Mouse (Mus musculus) thymus, postnatal 4 days (tissue): ENCODE measurements around the gene Ube2j2.

Experiments used
- DNase-seq: peaks from one replicate; pipeline ENCODE4 v3.0.0; 2021

The Ube2j2 gene

DNA sequence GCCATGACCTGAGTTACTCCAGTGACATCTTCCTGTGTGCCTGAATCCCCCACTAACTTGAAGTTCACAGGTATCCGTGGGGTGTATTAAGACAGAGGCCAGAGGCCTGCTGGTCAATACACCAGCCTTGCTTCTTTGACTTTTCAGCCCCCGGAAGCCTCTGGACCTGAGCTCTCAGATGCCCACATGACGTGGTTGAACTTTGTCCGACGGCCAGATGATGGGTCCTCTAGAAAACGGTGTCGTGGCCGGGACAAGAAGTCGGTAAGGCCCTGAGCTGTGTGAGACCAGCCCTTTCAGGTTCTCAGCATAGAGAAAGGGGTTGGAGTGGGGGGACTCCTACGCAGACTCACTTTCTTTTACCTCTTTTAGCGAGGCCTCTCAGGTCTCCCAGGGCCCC lies 20.8 kb downstream of the Ube2j2 start:
- no peak for DNase-seq

- DNase-seq: no peak
These were observed 25.5 kb downstream of the Ube2j2 start for GRCm38 (mm10) chr4:155969043-155969653.

- no peak for DNase-seq
These were observed 26.7 kb downstream of the Ube2j2 start for GRCm38 (mm10) chr4:155970286-155970685.

- no peak for DNase-seq
These were observed 29.0 kb downstream of the Ube2j2 start for GRCm38 (mm10) chr4:155972651-155973050.

DNA sequence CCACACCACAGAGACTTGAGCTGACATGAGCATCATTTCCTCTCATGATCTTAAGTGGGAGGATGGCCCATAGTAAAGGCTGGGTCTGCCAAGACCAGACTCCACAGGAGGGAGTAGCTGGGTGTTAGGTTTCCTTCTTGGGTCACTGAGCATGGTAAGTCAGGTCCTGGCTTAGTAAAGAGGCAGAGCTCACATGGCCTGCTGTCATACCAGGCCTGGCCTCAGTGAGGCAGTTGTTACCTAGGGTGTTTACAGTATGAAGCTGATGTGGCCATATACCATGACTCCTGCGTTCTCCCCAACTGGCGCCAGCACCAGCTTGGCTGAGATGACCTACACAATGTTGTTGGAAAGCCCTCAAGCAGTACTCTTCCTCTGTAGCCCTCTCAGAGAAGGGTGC lies 29.6 kb downstream of the Ube2j2 start:
- DNase-seq: no peak

GRCm38 (mm10) chr4:155981436-155982082 lies 37.9 kb downstream of the Ube2j2 start:
- no peak for DNase-seq

DNA sequence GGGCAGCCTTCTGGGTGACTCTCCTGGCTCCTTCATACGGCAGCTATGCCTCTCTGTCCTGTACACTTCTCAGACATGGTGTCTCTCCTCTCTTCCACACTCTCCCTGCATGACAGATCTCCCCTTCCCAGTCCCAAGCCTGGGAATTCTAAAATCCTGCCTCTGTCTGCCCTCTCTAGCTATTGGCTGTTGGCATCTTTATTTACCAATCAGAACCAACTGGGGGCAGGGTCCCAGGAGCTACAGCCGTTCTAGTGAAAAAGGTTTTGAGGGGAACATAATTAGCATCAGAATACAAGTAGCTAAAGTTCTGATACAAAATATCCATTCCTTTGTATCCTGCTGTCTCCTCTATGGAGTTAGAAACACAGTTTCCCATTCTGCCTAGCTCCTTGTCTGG lies 40.2 kb downstream of the Ube2j2 start:
- DNase-seq: no peak

DNA sequence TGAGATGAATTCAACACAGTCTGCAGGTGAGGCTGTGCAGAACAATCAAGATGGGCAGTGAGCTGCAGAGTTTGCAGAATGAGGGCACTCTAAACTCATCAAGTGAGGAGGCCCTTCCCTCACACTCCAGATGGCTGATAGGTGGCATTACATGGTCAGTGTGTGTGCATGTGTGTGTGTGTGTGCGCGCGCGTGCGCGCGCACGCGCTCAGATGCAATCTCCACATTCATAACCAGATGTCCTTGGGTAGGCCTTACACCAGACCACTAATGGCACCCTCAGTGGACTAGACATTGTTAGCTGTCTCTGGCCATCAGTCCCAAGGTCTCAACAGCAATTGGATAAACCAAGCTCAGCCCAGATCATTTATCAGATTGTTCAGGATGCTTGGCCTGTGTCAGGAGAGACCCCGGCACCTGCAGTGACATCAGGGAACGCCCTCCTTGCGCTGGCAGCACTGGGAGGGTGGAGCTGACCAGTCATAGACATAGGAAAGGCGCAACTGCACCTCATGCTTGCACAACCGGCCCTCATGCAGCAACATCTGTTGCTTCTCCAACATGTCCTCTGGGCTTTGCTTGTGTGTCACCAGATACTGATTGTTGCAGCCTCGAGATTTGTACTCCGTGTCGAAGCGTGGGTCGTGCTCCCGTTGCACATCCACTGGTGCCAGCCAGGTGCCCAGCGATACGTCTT lies 47.7 kb downstream of the Ube2j2 start:
- DNase-seq: no peak

- peak; percentile 69 for DNase-seq
These were observed 48.2 kb downstream of the Ube2j2 start for GRCm38 (mm10) chr4:155991908-155992230.

GRCm38 (mm10) chr4:155992241-155992905 lies 48.7 kb downstream of the Ube2j2 start, which contains the start of the genes B3galt6 and Sdf4:
Gene B3galt6, minus strand, starts transcription at chr4:155992649.
Gene Sdf4, plus strand, starts transcription at chr4:155992872.
- peak; percentile 90 for DNase-seq

DNA sequence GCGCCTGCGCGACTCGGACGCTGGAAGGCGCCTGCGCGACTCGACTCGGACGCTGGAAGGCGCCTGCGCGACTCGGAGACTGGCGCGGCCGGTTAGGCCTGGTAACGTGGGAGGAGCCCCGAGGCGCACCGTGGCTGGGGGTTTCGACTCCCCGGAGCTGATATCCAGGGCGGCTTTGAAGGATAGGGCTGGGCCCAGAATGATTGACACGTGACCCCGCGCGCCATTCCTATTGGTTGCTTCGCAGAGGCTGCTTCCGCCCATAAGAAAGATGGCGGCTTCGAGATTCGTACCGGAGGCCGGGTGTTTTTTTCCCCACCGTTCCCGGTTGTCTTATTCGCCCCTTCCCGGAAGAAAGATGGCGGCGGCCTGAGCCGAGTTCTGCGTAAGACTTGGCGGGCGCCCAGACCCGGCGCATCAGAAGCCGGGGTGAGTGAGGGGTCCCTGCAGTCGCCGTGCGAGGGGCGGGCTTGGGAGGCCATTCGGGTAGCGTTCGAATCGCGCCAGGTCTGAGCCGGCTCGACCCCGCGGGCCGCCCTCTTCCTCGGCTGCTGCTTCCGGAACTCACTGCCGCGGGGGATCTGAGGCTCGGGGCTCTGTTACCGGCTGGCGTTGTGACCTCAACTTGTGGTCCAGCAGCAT lies 49.4 kb downstream of the Ube2j2 start:
- peak; percentile 98 for DNase-seq

- no peak for DNase-seq
These were observed 50.0 kb downstream of the Ube2j2 start for GRCm38 (mm10) chr4:155993606-155994005.

DNA sequence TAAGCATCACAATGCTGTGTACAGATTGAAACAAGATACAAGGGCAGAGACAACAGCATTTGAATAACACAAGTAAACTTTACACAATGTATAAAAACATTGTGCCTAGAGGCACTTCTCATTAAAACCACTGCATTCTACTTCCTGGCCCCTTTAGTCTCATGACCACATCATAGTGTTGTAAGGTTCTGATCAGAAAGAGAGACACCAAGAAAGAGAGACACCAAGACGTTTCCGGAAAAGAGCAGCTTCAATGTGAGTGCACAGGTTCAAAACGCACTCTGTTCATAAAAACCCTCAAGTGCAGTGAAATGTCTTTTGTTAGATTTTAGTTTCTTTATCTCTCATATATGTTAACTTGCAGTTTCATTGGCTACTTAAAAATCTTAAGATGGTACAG lies 60.5 kb downstream of the Ube2j2 start:
- no peak for DNase-seq

GRCm38 (mm10) chr4:156008369-156008768 lies 64.7 kb downstream of the Ube2j2 start:
- DNase-seq: no peak
